Mouse (Mus musculus): ENCODE results near the gene Slc41a2. TPM values are rescaled to one million over a fixed set of nuclear protein-coding genes. Genes with fewer than 3 reads are reported as not detected.

Slc41a2 gene
- 9.0 and 10.4 TPM in 2 replicates for polyA plus RNA-seq (2015; fragmentation: Nextera tagmentation; extraction: Ambion mirVana)

DNA sequence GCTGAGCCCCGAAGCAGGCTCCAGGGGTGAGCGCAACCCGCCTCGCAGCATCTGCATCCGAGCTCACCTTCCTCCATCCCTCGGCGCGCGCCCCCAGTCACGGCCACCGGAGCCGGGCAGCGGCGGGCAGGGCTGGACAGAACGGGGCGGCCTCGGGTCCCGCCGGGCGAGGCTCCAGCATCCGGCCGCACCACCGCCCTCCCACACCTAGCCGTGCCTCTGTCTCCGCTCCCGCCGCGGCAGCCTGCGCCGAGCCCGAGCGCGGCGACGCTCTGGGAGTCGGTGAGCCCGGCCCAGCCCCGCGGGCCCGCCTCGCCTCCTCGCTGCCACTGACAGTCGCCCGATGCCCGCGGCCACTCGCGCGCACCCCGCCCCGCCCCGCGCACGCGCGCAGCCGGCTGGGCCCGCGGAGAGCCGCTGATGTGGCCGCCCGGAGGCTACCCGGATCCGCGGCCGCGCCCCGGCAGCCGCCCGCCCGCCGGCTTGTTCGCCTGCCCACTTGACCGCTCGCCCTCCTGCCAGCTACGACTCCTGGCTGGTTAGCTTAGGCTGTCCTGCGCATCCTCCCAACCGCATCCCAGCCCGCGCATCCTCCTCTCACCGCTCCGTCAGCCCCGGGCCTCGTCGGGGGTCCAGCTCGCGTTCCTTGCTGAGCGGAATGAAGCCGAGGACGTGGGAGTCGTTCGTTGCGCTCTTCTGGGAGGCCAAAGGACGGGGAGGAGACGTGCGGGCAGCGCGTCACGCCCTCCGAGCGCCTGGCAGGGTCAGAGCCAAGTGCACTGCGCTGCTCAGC, at the start of gene Slc41a2:
Gene Slc41a2, minus strand, starts transcription at position 724 of the 793 bp plus-strand sequence.

DNA sequence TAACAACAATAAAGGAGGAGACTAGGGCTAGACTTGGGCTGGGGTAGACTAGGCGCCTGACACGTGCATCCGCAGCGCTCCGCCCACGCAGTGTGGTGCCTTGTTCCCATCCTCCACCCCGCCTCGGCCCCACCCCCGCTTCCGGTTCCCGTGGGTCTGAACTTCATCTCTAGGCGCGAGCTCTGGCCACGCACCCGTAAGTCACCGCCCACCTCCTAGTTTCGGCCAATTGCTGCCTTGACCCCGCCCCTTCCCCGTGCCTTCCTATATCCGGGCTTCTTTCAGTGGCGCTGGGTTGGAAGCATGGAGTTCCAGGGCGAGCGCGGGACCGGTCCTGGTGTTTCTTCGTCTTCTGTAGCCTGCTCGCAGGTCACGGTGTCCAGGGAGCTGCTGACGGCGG, 22.3 kb upstream of the Slc41a2 start, which contains the start of gene D10Wsu102e:
Gene D10Wsu102e, plus strand, starts transcription at position 266 of the 400 bp plus-strand sequence.

Other genes with a start within 250 kb of the Slc41a2 start
- gene D10Wsu102e, start 22.3 kb upstream of the Slc41a2 start, polyA plus RNA-seq (2015; fragmentation: Nextera tagmentation; extraction: Ambion mirVana) = 0.53 and 0.59 TPM in 2 replicates
- 7.5 and 9.9 TPM in 2 replicates for gene Aldh1l2, start 196.3 kb upstream of the Slc41a2 start, polyA plus RNA-seq (2015; fragmentation: Nextera tagmentation; extraction: Ambion mirVana)
- gene Washc4, start 205.9 kb upstream of the Slc41a2 start, polyA plus RNA-seq (2015; fragmentation: Nextera tagmentation; extraction: Ambion mirVana) = 27.4 and 30.4 TPM in 2 replicates

All from neural tube, postnatal 0 days (tissue).